Mouse (Mus musculus) heart, embryonic 14.5 days (tissue): ENCODE measurements around the gene Cd300lg. TPM values are rescaled to one million over a fixed set of nuclear protein-coding genes. Genes with fewer than 3 reads are reported as not detected.
A peak's percentile ranks its signal among the peaks of the same experiment; 100 is the strongest.

ENCODE experiments used
- ATAC-seq: fragments of 200-750 bp; cut with Nextera tagmentation; 2 replicates; pipeline ENCODE4 v1.8.0; 2017; ENCODE audit warnings: low read depth, moderate TSS enrichment; ENCODE audit not compliant: insufficient number of reproducible peaks, insufficient read depth, low FRiP score
- H3K27ac ChIP-seq, 2 experiments: fragments of 200-500 bp in 1 of 2; fragments of 300-500 bp in 1 of 2; sonication (generic) in 1 of 2; replicated peaks in 1 of 2; 2 replicates each; pipeline ENCODE4 v1.5.1; 2012 to 2014; ENCODE audit warnings: low read depth in 2 of 2, low read length in 2 of 2, control low read depth in 1 of 2, mild to moderate bottlenecking in 1 of 2, mixed read lengths in 1 of 2; ENCODE audit not compliant: control insufficient read depth in 1 of 2, insufficient read depth in 1 of 2
- H3K27me3 ChIP-seq: fragments of 300-500 bp; sonication (generic); 2 replicates; pipeline ENCODE4 v1.6.1; 2014; ENCODE audit warnings: mild to moderate bottlenecking, low read length, control low read depth; ENCODE audit not compliant: control insufficient read depth, insufficient read depth
- H3K36me3 ChIP-seq: fragments of 300-500 bp; sonication (generic); 2 replicates; pipeline ENCODE4 v1.6.1; 2014; ENCODE audit warnings: mild to moderate bottlenecking, control low read depth, low read length, mixed read lengths; ENCODE audit not compliant: control insufficient read depth, insufficient read depth
- H3K4me1 ChIP-seq, 2 experiments: fragments of 200-500 bp in 1 of 2; fragments of 300-500 bp in 1 of 2; sonication (generic) in 1 of 2; 2 replicates each; pipeline ENCODE4 v1.6.1; 2012 to 2014; ENCODE audit warnings: low read length in 2 of 2, control low read depth in 1 of 2, mixed read lengths in 1 of 2; ENCODE audit not compliant: control insufficient read depth in 2 of 2, insufficient read depth in 2 of 2
- H3K4me2 ChIP-seq: fragments of 300-500 bp; sonication (generic); 2 replicates; pipeline ENCODE4 v1.6.1; 2014; ENCODE audit warnings: mild to moderate bottlenecking, low read length
- H3K4me3 ChIP-seq, 2 experiments: fragments of 200-500 bp in 1 of 2; fragments of 300-500 bp in 1 of 2; sonication (generic) in 1 of 2; 2 replicates each; pipeline ENCODE4 v1.5.1; 2012 to 2014; ENCODE audit warnings: low read length in 2 of 2, mild to moderate bottlenecking in 2 of 2, control low read depth in 1 of 2, low read depth in 1 of 2, moderate library complexity in 1 of 2; ENCODE audit not compliant: control insufficient read depth in 1 of 2, insufficient read depth in 1 of 2
- H3K9ac ChIP-seq: fragments of 300-500 bp; sonication (generic); 2 replicates; pipeline ENCODE4 v1.6.1; 2014; ENCODE audit warnings: mild to moderate bottlenecking, low read length
- H3K9me3 ChIP-seq: fragments of 300-500 bp; sonication (generic); 2 replicates; pipeline ENCODE4 v1.6.1; 2016; ENCODE audit warnings: low read length, control low read depth; ENCODE audit not compliant: control insufficient read depth
- WGBS: fragments of 180-500 bp; shearing (Covaris S2); extraction: QIAGEN DNeasy Blood & Tissue Kit; methylation state at CpG from one replicate; pipeline ENCODE4 v1.1.7; 2014; 5-methylcytosine and 5-hydroxymethylcytosine counted together
- polyA plus RNA-seq: library from polyadenylated mRNA; unstranded; fragments of >200 nt; fragmentation: Nextera tagmentation; extraction: Ambion mirVana; gene quantifications from 2 replicates; pipeline ENCODE4 v1.2.1, GENCODE M21; 2014

The Cd300lg gene
- polyA plus RNA-seq, 1 experiment from 2014 or later: 4.8 TPM

DNA sequence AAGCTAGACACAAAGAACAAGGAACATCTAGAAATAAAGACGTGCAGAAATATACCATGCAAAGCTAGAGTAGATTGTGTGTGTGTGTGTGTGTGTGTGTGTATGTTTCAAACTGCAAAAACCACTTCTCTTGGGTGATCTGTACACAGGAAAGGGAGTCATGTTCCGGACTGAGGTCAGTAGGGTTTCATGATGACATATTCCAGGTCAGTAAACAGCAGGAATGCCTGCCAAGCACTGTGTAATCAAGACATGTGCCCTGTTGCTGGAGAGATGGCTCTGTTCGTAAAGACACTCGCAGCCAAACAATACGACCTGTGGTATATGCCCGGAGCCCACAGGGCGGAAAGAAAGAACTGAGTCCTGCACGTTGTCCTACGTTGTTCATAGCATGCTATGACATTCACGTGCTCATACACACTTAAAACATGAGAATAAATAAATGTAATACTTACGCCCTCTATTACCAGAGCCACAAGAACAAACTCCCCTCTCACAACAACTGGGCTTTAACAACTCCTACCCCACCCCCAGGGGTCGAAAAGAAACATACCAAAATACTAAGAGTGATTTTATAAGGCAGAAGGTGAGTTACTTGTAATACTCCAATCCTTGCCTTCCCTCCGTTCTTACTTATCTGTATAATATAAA is 1.7 kb upstream of the Cd300lg start:
- Histone ChIP-seq H3K27ac (peak overlapping the region in 1 of 2 experiments; percentile 19; a peak in 1 of 4 replicates), H3K9me3 (no peaks in the 10 kb centered on the region), H3K36me3 (no peaks in the 10 kb centered on the region), H3K4me3 (no peak overlapping the region), H3K4me2 (no peak overlapping the region), H3K27me3 (no peaks in the 10 kb centered on the region), H3K4me1 (peaks cover 0 to 5% of the 10 kb centered on the region in 2 experiments; a peak in 1 of 4 replicates), H3K9ac (no peak overlapping the region)
- ATAC-seq: no peak; the same call in 1 of the 2 replicates
- WGBS: 64% methylated on average over 13 of the region's 13 CpGs

DNA sequence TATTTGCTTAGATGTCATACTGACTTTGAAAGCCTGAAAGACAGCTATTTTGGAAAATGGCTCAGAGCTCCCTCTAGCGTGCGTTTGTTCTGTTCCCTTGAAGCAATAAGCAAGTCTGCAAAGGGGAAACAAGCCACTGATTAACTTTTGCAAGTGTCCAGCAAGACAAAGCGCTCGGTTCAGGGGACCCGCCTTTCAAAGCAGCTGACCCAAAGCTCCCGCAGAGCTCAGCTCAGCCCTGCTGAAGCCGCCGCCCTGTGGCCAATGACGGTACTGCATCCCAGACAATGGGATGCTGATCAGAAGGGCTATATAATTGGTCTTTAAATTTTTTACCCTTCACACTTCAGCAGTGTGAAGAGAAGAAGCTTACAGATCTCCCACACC is 1.2 kb upstream of the Cd300lg start:
- ATAC-seq: peak; percentile 75
- Histone ChIP-seq H3K4me2 (no peak overlapping the region), H3K4me1 (peaks cover 0 to 5% of the 10 kb centered on the region in 2 experiments; a peak in 1 of 4 replicates), H3K9ac (no peak overlapping the region), H3K4me3 (no peak overlapping the region), H3K27ac (peak overlapping the region in 1 of 2 experiments; percentile 19; a peak in 1 of 4 replicates), H3K36me3 (no peaks in the 10 kb centered on the region), H3K9me3 (peaks cover 1% of the 10 kb centered on the region), H3K27me3 (no peaks in the 10 kb centered on the region)
- WGBS: under 1% methylated on average over 9 of the region's 9 CpGs

GRCm38 (mm10) chr11:102040646-102041045 is 663 bp upstream of the Cd300lg start:
- Histone ChIP-seq H3K27me3 (no peaks in the 10 kb centered on the region), H3K4me3 (no peak overlapping the region), H3K4me2 (no peak overlapping the region), H3K27ac (no peak overlapping the region), H3K36me3 (no peaks in the 10 kb centered on the region), H3K9me3 (peaks cover 6% of the 10 kb centered on the region), H3K4me1 (peaks cover 0 to 5% of the 10 kb centered on the region in 2 experiments; a peak in 1 of 4 replicates), H3K9ac (no peak overlapping the region)
- 65% methylated on average over 4 of the region's 4 CpGs for WGBS
- ATAC-seq: no peak

DNA sequence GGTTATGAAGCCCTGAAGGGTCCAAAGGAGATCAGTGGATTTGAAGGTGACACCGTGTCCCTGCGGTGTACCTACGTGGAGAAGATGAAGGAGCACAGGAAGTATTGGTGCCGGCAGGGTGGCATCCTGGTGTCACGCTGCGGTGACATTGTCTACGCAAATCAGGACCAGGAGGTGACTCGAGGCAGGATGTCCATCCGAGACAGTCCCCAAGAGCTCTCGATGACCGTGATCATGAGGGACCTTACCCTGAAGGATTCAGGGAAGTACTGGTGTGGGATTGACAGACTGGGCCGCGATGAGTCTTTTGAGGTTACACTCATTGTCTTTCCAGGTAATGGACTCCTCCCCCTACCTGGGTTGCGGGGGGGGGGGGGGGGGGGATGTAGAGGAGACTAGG is 1.7 kb downstream of the Cd300lg start:
- H3K9ac ChIP-seq: no peak overlapping the region
- no peaks in the 10 kb centered on the region for H3K27me3 ChIP-seq
- peaks cover 0 to 5% of the 10 kb centered on the region in 2 experiments; a peak in 1 of 4 replicates for H3K4me1 ChIP-seq
- no peak overlapping the region for H3K27ac ChIP-seq
- no peak overlapping the region for H3K4me2 ChIP-seq
- H3K36me3 ChIP-seq: no peaks in the 10 kb centered on the region
- 89% methylated on average over 13 of the region's 14 CpGs for WGBS
- H3K9me3 ChIP-seq: peaks cover 13% of the 10 kb centered on the region
- no peak for ATAC-seq
- no peak overlapping the region for H3K4me3 ChIP-seq

- Histone ChIP-seq H3K9me3 (peaks cover 13% of the 10 kb centered on the region), H3K4me1 (peaks cover 0 to 5% of the 10 kb centered on the region in 2 experiments; a peak in 1 of 4 replicates), H3K9ac (no peak overlapping the region), H3K27ac (no peak overlapping the region), H3K36me3 (no peaks in the 10 kb centered on the region), H3K4me3 (no peak overlapping the region), H3K4me2 (no peak overlapping the region), H3K27me3 (no peaks in the 10 kb centered on the region)
- WGBS: 74% methylated on average over 6 of the region's 6 CpGs
- ATAC-seq: no peak
Observed at GRCm38 (mm10) chr11:102043381-102043780, 2.1 kb downstream of the Cd300lg start.

DNA sequence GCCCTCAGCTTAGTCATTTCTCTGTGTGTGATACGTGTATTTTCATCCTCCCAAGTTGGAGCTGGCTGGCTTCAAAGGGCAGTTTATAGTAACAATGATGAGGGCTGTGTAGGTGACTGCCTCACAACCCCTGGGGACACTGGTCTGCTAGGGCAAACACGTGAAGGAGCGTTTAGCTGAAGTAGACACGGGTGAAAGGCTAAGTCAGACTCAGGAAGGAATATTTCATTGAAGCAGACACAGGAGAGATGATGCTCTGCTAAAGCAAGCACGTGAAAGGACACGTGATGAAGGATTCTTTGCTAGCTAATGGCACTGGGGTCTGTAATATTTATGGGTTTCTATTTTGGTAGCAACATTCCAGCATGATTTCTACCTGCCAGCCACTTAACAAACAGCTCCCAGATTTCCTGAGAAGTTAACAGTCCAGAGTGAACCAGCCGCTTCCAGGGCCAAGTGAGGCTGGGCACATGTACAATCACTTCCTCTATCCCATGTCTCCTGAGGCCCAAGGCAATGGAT is 3.4 kb downstream of the Cd300lg start:
- 81% methylated on average over 7 of the region's 7 CpGs for WGBS
- Histone ChIP-seq H3K4me2 (no peak overlapping the region), H3K4me1 (0 out of 4 replicates have a peak, but pooled peaks cover 0 to 1% of the 10 kb centered on the region in 2 experiments), H3K27ac (no peak overlapping the region), H3K9me3 (peaks cover 13% of the 10 kb centered on the region), H3K27me3 (no peaks in the 10 kb centered on the region), H3K9ac (no peak overlapping the region), H3K36me3 (no peaks in the 10 kb centered on the region), H3K4me3 (no peak overlapping the region)
- no peak for ATAC-seq

- H3K4me2 ChIP-seq: no peak overlapping the region
- no peaks in the 10 kb centered on the region for H3K27me3 ChIP-seq
- peaks cover 13% of the 10 kb centered on the region for H3K9me3 ChIP-seq
- H3K36me3 ChIP-seq: no peaks in the 10 kb centered on the region
- no peak overlapping the region for H3K9ac ChIP-seq
- ATAC-seq: no peak
- WGBS: 72% methylated on average over 9 of the region's 9 CpGs
- H3K4me1 ChIP-seq: no peaks in the 10 kb centered on the region
- no peak overlapping the region for H3K4me3 ChIP-seq
- H3K27ac ChIP-seq: no peak overlapping the region
Observed at GRCm38 (mm10) chr11:102046607-102047006, 5.3 kb downstream of the Cd300lg start.
